Mouse (Mus musculus) cerebellum, postnatal 36 days (tissue): ENCODE data around the gene Cox6b1.

Source experiments
- DNase-seq, 2 experiments: peaks; one replicate each; pipeline ENCODE4 v3.0.0; 2021 to 2022; ENCODE audit warnings: mixed read lengths in 2 of 2

Gene Cox6b1

DNA sequence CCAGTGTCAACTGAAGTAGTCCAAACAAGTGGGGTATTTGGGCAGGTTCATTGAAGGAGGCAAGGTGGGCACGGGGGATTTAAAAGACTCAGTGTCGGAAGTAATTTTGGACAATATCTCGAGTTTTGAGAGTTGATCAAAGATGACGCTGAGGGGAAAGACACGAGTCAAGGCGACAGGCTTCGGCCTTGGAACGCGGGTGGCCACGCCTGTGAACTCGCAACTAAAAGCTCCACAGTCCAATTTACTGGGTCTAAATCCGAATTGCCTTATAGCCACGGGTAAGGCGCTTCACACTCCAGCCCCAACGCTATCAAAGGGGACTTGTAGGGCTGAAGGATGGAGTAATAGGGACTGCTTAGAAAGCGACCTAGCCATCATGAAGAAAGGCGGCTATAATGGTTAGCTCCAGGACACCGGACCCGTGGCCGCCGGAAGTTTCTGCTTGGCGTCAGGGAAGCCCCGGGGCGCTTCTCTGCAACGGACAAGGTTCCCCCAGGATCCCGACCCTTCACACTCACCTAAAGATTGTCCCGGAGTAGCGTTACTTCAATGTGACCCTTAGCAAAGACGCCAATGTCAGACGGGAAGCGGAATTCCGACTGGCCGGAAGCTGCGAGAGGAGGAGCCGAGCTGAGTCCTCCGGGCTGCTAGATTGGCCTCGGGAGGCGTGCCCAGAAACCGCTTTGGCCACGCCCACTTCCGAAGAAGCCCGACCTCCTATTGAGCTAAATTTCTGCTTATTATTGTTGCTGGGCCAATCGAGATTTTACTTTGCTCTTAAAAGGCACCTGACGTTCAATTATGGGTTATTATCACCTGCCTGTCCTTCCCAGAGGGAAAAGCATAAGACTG, at the start of gene Cox6b1:
Gene Cox6b1, minus strand, starts transcription at position 622 of the 855 bp plus-strand sequence.
- peak; percentile 81 to 86 for DNase-seq

DNA sequence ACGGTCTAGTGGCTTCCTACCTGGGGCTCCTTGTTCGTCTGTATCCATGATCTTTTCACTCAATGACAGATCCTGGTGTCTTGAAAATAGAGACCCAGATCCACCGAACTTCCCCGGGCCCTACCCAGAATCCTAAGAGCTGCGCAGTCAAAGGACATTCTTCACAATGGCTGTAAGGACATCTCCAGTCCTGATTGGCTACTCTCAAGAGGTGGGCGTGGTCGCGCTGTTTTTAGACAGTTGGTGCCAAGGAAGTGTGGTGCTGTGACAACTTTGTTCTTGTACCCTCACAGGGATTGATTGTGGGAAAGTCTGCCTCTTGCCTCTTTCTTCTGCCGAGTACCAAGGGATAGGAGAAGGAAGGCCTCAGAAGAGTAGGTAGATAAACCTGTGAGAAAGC, 45.5 kb upstream of the Cox6b1 start, which contains the start of gene Pmis2:
Gene Pmis2, minus strand, starts transcription at position 126 of the 400 bp plus-strand sequence.
- no peak for DNase-seq

DNA sequence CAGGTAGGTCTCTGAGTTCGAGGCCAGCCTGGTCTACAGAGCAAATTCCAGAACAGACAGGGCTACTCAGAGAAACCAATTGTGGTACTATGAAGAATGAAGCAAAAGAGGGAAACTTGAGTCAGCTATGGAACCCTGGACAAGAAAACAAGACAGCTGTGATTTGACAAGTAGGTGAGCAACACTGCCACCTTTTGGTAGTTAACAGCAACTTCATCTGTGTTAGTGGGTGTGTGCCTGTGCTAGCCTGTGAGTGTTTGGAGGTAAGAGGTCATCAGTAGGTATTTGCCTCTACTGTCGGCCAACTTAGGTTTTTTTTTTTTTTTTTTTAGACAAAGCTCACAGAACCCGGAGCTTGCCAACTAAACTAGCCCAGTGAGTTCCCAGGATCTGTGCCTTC, 43.3 kb upstream of the Cox6b1 start:
- no peak for DNase-seq

DNA sequence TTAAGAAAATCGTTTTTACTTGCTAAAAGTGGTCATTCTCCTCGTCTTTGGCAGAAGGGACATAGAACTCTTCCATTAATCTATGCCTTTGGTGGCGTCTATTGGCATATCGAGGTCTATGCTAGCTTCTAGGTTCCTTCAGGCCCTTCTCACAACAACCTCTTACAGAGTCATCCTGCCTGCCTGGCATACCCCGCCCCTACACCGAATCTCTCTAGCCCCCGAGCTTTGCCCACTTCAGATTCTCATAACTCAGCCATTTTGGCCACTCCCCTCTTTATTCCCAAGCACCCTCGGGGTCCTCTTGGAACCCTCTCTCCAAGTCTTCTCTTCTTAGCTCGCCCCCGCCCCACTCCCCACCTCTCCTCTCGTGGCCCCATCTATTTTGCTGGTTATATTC, 39.4 kb upstream of the Cox6b1 start:
- peak in 1 of 2 experiments; percentile 20 for DNase-seq

DNA sequence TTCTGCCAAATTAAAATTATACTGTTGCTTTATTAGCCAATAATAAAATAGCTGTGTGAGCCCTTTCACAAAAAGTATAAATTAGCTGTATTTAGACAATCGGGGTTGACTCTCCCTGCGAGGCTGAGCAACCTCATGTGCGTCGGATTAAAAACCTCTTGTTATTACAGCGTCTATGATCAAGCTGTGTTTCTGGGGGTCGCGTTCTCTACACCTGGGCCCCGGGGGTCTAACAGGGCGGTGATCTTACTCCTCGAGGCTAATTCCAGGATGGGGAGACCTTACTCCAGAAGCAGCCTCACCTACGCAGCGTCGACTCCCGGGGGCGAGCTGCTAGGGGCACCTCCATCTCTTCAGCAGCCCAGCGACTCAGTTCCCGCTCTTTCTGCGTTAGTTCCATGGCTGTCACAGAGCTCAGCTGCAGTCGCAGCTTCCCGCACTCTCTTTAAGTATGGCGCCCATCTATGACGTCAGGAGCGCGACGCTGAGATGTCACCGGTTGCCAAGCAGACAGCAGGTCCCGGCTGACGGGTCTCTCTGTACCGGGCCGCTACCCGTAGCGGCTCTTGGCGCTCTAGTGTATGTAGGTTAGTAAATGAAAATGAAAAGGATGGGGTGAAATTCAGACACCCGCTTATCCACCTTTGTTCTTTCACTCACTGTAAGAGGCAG, 38.7 kb upstream of the Cox6b1 start, which contains the start of gene Haus5:
Gene Haus5, minus strand, starts transcription at position 466 of the 672 bp plus-strand sequence.
- DNase-seq: peak; percentile 92 to 94

DNA sequence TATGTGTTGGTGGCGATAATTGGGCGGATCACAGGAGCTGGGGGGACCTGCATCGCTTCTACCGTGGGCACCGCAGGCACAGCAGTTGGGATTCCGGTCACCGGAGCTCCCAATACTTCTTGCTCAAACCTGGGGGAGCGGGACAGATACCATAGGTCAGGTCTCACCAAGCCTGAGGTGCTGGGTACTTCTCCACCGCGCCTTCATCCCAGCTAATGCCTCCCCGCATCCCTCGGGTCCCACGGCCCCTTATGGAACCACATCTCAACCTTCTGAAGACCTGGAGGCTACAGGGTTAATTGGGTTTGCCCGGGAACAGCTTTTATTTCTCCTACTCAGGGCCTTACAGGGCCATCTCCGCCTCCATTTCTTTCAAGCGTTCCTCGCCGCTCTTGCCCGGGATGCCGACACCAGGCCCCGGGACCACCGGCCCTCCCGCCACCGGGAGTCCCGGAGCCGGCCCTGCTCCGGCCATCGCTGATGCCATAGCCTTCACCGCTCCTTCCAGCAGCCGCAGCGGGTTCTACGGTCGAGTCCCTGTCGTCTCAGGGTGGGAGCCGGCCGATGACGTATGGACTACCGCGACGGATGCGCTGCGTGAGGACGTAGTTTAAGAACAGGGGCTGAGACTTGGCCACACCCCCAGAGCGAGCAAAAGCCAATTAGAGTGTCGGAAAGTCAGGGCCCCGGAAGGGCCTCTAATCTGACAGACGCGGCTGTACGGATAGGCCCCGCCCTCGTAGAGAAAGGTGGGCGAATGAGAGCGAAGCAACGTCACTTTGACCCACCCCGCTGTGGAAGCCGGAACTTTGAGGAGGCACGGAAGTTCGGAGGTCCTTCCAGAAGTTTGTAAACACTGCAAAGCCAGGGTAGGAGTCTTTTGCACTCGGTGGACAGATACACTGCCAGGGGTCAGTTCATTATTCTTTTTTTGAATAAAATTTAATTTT, 23.9 kb upstream of the Cox6b1 start, which contains the start of gene Rbm42:
Gene Rbm42, minus strand, starts transcription at position 727 of the 950 bp plus-strand sequence.
- peak; percentile 98 for DNase-seq

DNA sequence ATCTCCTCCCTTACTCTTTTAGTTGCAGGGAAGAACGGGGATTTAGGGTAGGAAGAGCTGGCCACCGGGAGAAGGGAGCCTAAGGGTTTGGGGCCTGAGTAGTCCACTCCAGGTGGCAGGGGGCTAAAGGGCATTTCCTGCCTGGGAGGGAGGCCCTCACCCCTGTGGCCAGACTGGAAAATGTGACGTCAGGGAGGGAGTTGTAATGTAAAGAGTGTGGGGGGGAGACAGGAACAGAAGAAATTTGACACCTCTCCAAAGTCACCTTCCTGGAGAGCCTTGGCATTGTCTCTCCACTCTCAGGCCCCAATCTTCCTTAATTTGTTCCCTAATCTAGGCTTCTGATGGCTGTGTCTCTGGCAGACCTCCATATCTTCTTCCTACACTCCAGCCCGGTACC, 13.1 kb upstream of the Cox6b1 start:
- no peak for DNase-seq

DNA sequence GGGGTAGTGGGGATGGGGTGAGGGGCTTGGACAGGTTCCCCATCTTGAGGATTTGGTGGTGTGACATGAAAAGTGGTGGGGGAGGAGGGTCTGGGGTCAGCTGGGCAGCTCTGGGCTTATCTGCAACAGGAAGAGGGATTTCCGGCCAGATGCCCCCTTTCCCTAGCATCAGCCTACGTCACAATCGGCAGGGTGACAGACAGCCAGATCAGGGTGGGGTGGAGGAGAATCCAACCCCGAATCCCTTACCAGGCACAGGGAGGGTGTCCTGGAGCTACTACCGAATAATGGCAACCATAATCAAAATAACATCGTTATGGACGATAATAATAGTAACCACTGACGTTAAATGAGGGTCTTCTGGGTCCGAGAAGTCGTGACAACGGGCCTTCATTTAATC, 10.4 kb upstream of the Cox6b1 start:
- DNase-seq: no peak

DNA sequence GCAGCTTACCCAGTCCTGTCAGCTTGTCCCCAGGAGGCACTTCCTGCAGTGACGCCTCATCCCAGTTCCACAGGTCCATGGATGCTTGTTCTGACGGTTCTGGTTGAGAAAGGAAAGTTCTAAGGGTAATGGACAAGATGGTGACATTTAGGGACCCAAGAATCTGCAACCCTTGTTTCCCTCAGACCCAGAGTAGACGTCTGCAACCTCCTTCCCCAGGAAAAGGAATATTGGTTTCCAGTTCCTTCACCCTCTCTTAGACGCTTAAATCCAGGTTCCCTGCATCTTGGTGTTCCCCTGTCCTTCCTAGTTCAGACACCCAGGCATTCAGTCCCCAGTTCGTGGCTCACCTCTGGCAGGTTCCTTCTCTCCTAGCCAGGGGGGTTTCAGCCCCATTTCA, 9.8 kb upstream of the Cox6b1 start, which contains the start of gene Etv2:
Gene Etv2, minus strand, starts transcription at position 101 of the 400 bp plus-strand sequence.
- no peak for DNase-seq

DNA sequence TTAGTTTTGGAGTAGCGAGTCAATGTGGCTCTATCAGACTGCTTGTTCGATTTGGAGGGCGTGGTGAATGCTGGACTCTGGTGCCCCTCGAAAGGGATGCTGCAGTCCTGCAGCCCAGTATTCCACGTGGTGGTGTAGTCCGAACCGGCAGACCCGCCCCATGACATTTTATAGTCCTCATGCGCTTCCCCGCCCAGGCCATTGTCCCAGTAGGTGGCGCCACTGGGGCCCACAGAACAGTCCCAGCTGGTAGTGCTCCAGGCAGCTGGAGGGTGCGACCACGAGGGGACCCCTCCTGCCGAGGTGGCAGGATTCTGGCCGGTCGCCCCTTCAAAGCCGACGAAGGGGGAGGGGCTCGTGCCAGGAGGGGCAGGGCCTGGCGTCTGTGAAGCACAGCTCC, 8.7 kb upstream of the Cox6b1 start:
- DNase-seq: peak; percentile 13 to 26

DNA sequence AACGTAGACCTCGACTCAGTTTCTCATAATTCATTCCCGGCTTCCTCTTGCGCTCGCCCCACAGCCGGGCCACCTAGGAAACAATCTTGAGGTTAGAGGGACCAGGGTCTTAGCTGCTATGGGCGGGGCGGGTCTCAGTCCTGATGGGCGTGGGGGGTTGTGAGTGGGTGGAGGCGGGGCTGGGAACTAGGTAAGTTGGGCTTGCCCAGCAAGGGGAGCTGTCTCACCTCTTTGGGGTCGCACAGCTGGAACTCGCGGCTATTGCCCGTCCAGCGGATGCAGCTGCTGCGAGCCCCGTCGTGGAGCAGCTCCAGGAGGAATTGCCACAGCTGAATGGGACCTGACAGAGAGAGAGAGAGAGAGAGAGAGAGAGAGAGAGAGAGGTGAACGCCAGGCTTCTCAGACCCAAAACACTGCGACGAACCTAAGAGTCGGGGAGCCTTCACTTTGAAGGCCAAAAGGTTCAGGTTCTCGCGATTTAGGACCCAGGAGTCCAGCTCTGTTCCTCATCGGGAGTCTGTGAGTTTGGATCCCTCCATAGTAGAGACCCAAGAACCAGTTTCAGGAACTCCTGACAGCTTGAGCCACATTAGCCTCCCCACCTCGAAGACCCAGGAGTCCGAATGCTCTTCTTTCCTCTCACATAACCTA, 7.9 kb upstream of the Cox6b1 start:
- DNase-seq: no peak

DNA sequence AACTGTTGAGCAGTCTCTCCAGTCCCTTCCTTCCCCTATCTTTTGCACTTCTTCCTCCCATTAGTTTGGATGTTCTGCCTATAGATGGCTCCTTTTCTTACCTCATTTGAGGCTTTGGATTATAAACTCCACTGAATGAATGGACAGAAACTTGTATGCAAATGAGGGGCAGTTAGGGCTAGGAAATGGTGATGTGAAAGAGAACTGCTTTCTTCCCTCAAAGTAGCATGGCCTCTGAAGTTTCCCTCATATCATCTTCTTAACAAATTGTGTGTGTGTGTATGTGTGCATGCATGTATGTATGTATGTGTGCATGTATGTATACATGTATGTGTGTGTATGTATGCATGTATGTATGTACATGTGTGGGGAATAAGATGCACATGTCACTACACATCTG, 3.1 kb upstream of the Cox6b1 start:
- no peak for DNase-seq

DNA sequence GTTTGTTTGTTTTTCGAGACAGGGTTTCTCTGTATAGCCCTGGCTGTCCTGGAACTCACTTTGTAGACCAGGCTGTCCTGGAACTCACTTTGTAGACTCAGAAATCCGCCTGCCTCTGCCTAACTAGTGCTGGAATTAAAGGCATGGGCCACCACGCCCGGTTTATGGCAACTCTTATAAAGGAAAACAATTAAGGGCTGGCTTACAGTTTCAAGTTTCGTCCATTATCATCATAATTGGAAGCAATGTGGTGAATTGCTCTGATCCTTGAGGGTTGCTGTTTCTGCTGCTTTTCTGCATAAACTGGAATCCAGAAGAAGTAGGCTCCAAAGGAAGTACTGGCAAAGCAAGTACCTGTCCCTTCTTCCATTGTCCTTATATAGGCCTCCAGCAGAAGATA, 696 bp upstream of the Cox6b1 start:
- DNase-seq: no peak

DNA sequence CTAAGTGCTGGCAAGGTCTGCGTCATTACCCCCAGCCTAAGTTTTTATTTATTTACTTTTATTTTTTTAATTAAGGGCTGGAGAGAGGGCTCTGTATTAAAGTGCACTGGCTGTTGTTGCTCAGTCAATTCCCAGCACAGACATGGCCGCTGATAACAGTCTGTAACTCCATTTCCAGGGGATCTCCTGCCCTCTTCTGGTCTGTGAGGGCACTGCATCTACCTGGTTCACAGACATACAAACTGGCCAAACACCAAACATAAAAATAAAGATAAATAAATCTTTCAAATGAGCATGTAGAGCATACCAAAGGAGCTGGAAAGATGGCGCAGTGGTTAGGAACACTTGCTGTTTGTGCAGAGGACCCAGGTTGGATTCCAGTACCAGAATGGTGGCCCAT, 6.7 kb downstream of the Cox6b1 start:
- peak; percentile 25 to 27 for DNase-seq

DNA sequence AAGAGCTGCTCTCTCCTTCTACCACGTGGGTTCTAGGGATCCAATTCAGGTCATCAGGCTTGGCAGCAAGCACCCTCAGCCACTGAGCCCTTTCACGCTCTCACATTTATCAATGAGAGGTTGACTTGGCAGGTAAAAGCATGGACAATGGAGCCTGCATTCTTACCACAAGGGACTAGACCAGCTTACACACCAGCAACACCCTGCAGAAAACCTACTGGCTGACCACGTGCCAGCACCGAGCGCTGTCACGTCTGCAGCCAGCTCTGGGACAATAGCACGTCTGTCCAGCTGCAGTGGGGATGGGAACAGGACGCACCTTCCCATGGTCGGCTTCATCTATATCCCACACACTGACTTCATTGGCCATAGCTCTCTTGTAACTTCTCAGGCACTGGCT, 7.3 kb downstream of the Cox6b1 start:
- DNase-seq: no peak

DNA sequence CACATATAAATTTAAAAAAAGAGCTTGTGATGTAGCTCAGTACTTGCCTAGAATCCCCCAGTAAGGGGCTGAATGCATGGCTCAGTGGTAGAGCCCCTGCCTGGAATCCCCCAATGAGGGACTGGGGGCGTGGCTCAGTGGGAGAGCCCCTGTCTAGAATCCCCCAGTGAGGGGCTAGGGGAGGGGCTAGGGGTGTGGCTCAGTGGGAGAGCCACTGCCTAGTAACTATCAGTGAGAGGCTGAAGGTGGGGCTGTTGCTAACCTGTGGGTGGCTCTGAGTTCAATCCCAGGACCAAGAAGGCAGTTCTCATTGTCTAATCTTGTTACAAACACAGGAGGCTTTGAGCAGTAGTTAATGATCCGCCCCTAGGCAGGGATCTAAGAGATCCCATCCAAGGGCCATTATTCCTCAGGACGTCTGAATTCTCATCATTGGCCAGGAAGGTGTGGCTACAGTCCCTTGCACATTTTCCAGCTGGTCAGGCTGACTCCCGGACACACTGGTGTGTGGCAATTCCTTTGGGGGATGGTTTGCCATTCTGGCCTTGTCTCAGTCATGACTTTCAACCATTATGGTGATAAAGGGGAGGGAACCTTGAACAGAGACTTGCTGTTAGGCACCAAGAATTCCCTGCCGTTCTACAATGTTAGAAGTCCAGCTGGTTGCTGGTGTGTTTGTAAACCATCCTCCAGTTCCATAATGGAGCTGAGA, 10.7 kb downstream of the Cox6b1 start:
- no peak for DNase-seq

DNA sequence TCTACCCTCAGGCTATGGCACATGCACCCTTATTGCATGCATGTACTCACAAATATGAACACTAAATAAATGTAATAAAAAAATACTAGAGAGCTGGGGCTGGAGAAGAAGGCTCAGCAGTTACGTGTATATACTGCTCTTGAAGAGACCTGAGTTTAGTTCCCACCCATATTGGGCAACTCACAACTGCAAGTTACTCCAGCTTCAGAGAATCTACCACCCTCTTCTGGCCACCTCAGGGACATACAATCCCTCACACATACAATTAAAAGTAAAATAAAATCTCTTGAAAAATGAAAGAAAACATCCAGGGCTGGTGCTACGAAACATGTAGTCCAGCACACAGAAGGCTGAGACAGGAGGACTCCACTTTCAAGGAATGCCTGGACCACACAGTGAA, 11.5 kb downstream of the Cox6b1 start:
- no peak for DNase-seq

DNA sequence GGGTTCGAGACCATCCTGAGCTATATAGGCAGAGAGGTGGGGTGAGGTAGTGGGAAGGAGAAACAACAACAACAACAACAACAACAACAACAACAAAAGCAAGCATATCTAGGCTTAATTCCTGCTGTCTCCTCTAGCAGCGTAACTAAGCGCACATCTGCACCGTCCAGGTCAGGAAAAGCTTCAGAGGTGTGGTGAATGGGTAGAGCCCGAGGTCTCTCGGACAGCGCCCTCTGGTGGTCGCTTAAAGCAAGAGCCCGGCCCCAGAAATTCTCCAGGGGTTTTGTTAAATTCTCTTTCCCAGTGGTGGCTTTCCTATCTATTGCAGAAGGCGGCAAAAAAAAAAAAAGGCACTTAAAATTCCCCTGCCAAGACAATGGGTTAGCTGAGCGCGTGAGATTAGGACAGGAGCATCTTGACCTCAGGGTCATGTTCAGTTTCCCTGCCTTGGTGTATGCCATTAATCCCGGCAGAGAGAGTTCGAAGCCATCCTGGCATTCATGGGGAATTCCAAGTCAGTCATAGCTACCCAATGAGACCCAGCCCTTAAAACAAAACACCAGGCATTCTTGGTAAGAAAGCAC, 12.3 kb downstream of the Cox6b1 start:
- DNase-seq: peak; percentile 65 to 70

DNA sequence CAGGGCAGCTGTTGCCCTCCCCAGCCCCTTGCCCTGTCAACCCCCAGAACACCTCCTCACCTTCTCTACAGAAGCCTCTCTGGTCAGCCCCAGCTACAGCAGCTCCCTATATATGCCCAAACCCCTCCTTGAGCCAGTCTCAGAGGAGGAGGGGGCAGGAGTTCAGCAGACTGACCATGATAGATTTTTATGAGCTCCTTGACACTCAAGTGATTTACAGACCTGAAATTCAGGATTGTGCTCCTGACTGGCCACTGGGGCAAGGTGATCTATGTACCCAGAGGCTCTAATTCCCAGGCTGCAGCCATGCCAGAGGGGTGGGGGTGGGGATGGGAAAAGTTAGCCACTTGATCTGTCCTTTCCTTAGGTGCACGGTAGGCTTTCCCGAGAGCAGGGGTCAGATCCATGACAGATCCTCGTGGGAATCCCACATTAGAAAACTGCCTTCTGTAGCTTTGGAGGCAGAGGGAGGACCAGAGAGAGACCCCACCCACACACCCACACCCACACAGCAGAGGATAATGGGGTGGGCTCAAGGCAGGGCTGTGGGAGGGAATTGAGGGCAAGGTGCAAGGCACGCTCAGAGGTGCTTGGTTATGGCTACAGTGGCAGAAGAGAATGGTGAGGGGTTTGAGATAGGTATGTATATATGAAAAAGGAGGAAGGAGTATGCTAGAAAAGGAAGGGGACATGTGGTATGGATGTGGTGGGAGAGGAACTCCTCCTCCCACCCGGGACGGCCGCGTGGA, 13.1 kb downstream of the Cox6b1 start, which contains the start of gene Upk1a:
Gene Upk1a, minus strand, starts transcription at position 194 of the 749 bp plus-strand sequence.
- no peak for DNase-seq

DNA sequence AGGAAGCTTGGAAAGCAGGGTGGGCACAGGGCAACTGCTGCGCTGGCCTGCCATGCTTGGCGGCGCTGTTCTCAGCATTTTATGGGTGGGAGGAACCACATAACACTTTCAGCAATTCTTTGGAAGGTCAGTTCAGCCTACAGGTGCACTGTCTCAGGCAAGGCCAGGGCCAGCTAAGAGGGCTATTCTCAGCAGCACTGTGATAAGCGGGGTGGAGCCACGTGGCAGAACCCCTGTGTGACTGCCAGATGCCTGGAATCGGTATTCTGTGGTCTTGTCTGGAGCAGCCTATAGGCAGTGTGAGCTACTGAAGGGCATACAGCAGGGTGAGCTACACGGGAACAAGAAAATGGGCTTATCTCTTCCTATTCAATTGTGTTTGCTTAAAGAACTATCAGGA, 15.9 kb downstream of the Cox6b1 start:
- no peak for DNase-seq
